Mouse (Mus musculus): Measurements from ENCODE around the gene Usp50.

Gene Usp50

GRCm38 (mm10) chr2:126668621-126669252 lies 114.5 kb downstream of the Usp50 start:
- in situ Hi-C loops (cut with MboI, MseI) = loop anchor here in 1 of 2 experiments (10.0 kb wide), 1 partner anchor 1414 kb away; no protein-coding TSS in a partner anchor

GRCm38 (mm10) chr2:126665984-126666383 lies 117.3 kb downstream of the Usp50 start:
- in situ Hi-C loops (cut with MboI, MseI) = loop anchor here in 1 of 2 experiments (10.0 kb wide), 1 partner anchor 1411 kb away; no protein-coding TSS in a partner anchor

- in situ Hi-C loops (cut with MboI, MseI) = loop anchor here in 1 of 2 experiments (5.0 to 10.0 kb wide), 2 partner anchors 66 to 1409 kb away; no protein-coding TSS in a partner anchor
Measured at GRCm38 (mm10) chr2:126663481-126663880, 119.8 kb downstream of the Usp50 start.

All from T-helper 17 cell (primary cell).